Mouse (Mus musculus) intestine, postnatal 0 days (tissue): Measurements from ENCODE around the gene Wwox. TPM values are rescaled to one million over a fixed set of nuclear protein-coding genes. Genes with fewer than 3 reads are reported as not detected.

Experiments
- ATAC-seq: fragments of 200-750 bp; cut with Nextera tagmentation; 2 replicates; pipeline ENCODE4 v1.8.0; 2017; ENCODE audit warnings: mild to moderate bottlenecking, moderate TSS enrichment, moderate library complexity
- H3K27ac ChIP-seq: fragments of 300-500 bp; sonication (generic); 2 replicates; pipeline ENCODE4 v1.5.1; 2014; ENCODE audit warnings: mild to moderate bottlenecking, low read depth, low read length, moderate library complexity
- H3K27me3 ChIP-seq: fragments of 300-500 bp; sonication (generic); replicated peaks from 2 replicates; pipeline ENCODE4 v1.6.1; 2014; ENCODE audit warnings: low read length, mixed read lengths; ENCODE audit not compliant: control insufficient read depth, insufficient read depth
- H3K36me3 ChIP-seq: fragments of 300-500 bp; sonication (generic); 2 replicates; pipeline ENCODE4 v1.6.1; 2014; ENCODE audit warnings: mild to moderate bottlenecking, moderate library complexity; ENCODE audit not compliant: control insufficient read depth, insufficient read depth
- H3K4me1 ChIP-seq: fragments of 300-500 bp; sonication (generic); replicated peaks from 2 replicates; pipeline ENCODE4 v1.6.1; 2014; ENCODE audit warnings: antibody characterized with exemption, low read length, mixed read lengths; ENCODE audit not compliant: control insufficient read depth, insufficient read depth
- H3K4me2 ChIP-seq: fragments of 300-500 bp; sonication (generic); replicated peaks from 2 replicates; pipeline ENCODE4 v1.6.1; 2014; ENCODE audit warnings: low read depth, mild to moderate bottlenecking, moderate library complexity
- H3K4me3 ChIP-seq: fragments of 300-500 bp; sonication (generic); 2 replicates; pipeline ENCODE4 v1.5.1; 2014; ENCODE audit warnings: low read depth, low read length
- H3K9ac ChIP-seq: fragments of 300-500 bp; sonication (generic); 2 replicates; pipeline ENCODE4 v1.6.1; 2014; ENCODE audit warnings: mild to moderate bottlenecking, low read depth, low read length
- H3K9me3 ChIP-seq: fragments of 300-500 bp; sonication (generic); 2 replicates; pipeline ENCODE4 v1.6.1; 2016; ENCODE audit warnings: mixed run types; ENCODE audit not compliant: control insufficient read depth
- CTCF ChIP-seq: sonication (generic); IDR thresholded peaks from 2 replicates; pipeline ENCODE4 v1.5.1; 2016; ENCODE audit warnings: low read depth, mild to moderate bottlenecking, control low read depth, antibody characterized with exemption, moderate library complexity
- whole genome bisulfite sequencing: fragments of 180-500 bp; shearing (Covaris S2); extraction: QIAGEN DNeasy Blood & Tissue Kit; methylation state at CpG from one replicate; pipeline ENCODE4 v1.1.7; 2014; 5-methylcytosine and 5-hydroxymethylcytosine counted together
- polyA plus RNA-seq: library from polyadenylated mRNA; unstranded; fragments of >200 nt; fragmentation: Nextera tagmentation; extraction: Ambion mirVana; gene quantifications from 2 replicates; pipeline ENCODE4 v1.2.1, GENCODE M21; 2015

The Wwox gene
- polyA plus RNA-seq, 1 experiment from 2014 or later: 7.1 TPM

GRCm38 (mm10) chr8:115010769-115011073 lies 571.3 kb downstream of the Wwox start:
- H3K9me3 ChIP-seq: no peaks in the 10 kb centered on the region
- 0 out of 2 replicates have a peak overlapping the region, but pooled peaks have one; percentile 13 for H3K4me2 ChIP-seq
- whole genome bisulfite sequencing: 53% methylated on average over 9 of the region's 9 CpGs
- H3K27me3 ChIP-seq: no peaks in the 10 kb centered on the region
- no peaks in the 10 kb centered on the region for H3K4me1 ChIP-seq
- H3K36me3 ChIP-seq: no peaks in the 10 kb centered on the region
- no peak for ATAC-seq
- no peak overlapping the region for H3K9ac ChIP-seq
- no peak overlapping the region for H3K27ac ChIP-seq
- H3K4me3 ChIP-seq: no peak overlapping the region
- no peak for TF ChIP-seq CTCF

DNA sequence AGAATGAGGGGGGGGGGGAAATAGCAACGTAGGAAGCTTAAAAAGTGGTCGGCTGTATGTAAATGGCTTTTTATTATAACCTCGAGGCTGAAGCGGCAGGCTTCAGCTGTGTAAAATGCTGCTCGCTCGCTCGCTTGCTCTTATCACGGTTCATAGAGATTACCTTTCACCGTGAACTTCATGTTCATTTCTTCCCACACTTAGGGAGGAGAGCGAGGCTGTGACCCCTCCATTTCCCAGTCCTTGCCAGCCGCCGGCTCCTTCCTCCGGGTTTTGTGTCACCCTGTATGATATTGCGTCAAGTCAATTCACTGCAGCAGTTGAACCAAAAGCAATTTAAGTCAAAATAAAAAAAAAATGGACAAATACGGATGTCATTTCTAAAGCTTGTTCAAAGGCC lies 580.2 kb downstream of the Wwox start:
- WGBS: 53% methylated on average over 15 of the region's 15 CpGs
- no peak overlapping the region for H3K4me3 ChIP-seq
- no peak overlapping the region for H3K4me2 ChIP-seq
- TF ChIP-seq CTCF: no peak
- no peak for ATAC-seq
- no peaks in the 10 kb centered on the region for H3K36me3 ChIP-seq
- no peaks in the 10 kb centered on the region for H3K4me1 ChIP-seq
- H3K27me3 ChIP-seq: no peaks in the 10 kb centered on the region
- H3K9ac ChIP-seq: no peak overlapping the region
- no peaks in the 10 kb centered on the region for H3K9me3 ChIP-seq
- no peak overlapping the region for H3K27ac ChIP-seq

GRCm38 (mm10) chr8:115021731-115022130 lies 582.3 kb downstream of the Wwox start:
- no peak overlapping the region for H3K4me2 ChIP-seq
- ATAC-seq: no peak
- H3K27me3 ChIP-seq: no peaks in the 10 kb centered on the region
- no peaks in the 10 kb centered on the region for H3K36me3 ChIP-seq
- TF ChIP-seq CTCF: no peak
- WGBS: 82% methylated on average over 8 of the region's 8 CpGs
- H3K4me3 ChIP-seq: no peak overlapping the region
- H3K27ac ChIP-seq: no peak overlapping the region
- no peak overlapping the region for H3K9ac ChIP-seq
- no peaks in the 10 kb centered on the region for H3K9me3 ChIP-seq
- H3K4me1 ChIP-seq: no peaks in the 10 kb centered on the region

- 82% methylated on average over 4 of the region's 4 CpGs for WGBS
- no peak overlapping the region for H3K27ac ChIP-seq
- H3K4me3 ChIP-seq: no peak overlapping the region
- no peaks in the 10 kb centered on the region for H3K9me3 ChIP-seq
- no peaks in the 10 kb centered on the region for H3K27me3 ChIP-seq
- H3K4me1 ChIP-seq: no peaks in the 10 kb centered on the region
- no peaks in the 10 kb centered on the region for H3K36me3 ChIP-seq
- H3K4me2 ChIP-seq: no peak overlapping the region
- ATAC-seq: no peak
- H3K9ac ChIP-seq: no peak overlapping the region
- no peak for TF ChIP-seq CTCF
These were observed 584.6 kb downstream of the Wwox start for GRCm38 (mm10) chr8:115024062-115024461.

DNA sequence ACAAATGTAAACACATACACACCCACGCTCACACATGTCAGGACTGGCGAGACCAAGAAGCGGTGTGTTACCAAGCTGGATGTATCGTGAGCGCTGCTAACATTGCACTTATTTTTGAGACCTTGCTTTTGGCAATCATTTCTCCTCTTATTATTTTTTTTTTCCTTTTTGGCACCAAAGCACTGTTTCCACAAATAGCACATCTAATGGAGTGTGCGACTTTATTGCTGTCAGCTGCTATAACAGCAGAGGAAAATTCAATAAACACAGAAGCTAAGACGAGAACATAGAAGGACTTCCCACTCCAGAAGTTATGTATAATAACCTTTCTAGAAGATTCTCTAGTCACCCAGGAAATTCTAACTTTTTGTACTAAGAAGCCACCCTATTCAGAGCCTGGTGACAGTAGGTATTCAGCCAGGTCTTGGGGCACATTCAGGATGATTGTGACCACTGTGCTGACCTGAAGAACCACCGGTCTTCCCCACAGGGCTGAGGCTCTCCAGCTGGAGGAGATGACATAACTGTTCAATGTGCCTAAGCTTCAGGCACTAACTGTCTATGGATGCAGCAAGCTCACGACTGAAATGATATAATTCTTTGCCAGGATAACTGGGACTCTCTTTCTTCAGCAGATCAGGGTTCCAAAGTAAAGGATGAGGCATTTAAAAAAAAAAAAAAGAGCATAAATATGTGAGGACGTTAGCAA lies 586.1 kb downstream of the Wwox start:
- no peak for TF ChIP-seq CTCF
- no peak for ATAC-seq
- no peak overlapping the region for H3K9ac ChIP-seq
- H3K9me3 ChIP-seq: no peaks in the 10 kb centered on the region
- no peaks in the 10 kb centered on the region for H3K36me3 ChIP-seq
- no peak overlapping the region for H3K27ac ChIP-seq
- 54% methylated on average over 10 of the region's 10 CpGs for WGBS
- no peak overlapping the region for H3K4me3 ChIP-seq
- no peaks in the 10 kb centered on the region for H3K4me1 ChIP-seq
- H3K4me2 ChIP-seq: no peak overlapping the region
- H3K27me3 ChIP-seq: no peaks in the 10 kb centered on the region

DNA sequence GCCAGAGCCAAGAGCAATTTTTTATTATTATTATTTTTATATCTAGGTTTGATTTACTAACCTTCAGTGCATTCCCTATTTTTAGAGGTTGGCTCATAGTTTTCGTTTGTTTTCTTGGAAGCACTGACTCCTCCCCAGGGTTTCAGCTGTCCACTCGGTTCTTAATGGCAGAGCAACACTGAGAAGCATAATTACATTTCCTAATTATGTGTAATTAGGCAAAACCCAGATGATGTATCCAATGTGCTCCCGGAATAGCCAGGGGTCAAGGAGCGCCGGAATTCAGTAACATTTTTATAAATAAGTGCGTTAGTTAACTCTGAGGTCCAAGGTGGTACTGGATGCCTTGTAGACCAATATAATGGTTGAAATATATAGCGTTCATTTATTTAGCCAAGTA lies 586.7 kb downstream of the Wwox start:
- no peak overlapping the region for H3K9ac ChIP-seq
- H3K4me1 ChIP-seq: no peaks in the 10 kb centered on the region
- H3K27ac ChIP-seq: no peak overlapping the region
- ATAC-seq: no peak
- no peaks in the 10 kb centered on the region for H3K36me3 ChIP-seq
- H3K27me3 ChIP-seq: no peaks in the 10 kb centered on the region
- no peak overlapping the region for H3K4me2 ChIP-seq
- H3K9me3 ChIP-seq: no peaks in the 10 kb centered on the region
- TF ChIP-seq CTCF: no peak
- WGBS: 77% methylated on average over 7 of the region's 7 CpGs
- H3K4me3 ChIP-seq: no peak overlapping the region

DNA sequence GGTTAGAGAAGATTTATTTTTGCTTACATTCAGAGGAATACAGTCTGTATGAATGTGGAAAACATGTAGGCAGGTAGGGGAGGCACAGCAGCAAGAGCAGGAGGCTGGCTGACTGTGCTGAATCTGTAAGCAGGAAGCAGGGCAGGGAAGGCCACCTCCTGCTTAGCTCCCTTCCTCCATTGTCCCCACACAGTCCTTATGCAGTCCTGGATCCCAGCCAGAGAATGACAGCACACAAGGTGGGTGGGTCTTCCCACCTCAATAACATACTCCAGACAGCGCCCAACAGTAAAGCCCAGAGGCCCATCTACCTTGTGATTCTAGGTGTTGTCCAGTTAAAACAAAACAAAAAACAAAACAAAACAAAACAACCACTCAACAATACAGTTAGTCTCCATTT lies 593.7 kb downstream of the Wwox start:
- WGBS: 50% methylated on average over 1 of the region's 1 CpGs
- Histone ChIP-seq H3K4me2 (no peak overlapping the region), H3K36me3 (no peaks in the 10 kb centered on the region), H3K4me1 (no peaks in the 10 kb centered on the region), H3K4me3 (no peak overlapping the region), H3K27me3 (no peaks in the 10 kb centered on the region), H3K9me3 (no peaks in the 10 kb centered on the region), H3K9ac (no peak overlapping the region), H3K27ac (no peak overlapping the region)
- ATAC-seq: no peak
- TF ChIP-seq CTCF: no peak
